In genomic region chr6:90737376-90737775, GRCm38 (mm10) we compare ENCODE assay signal across 8 mouse cellular contexts.
A peak's percentile ranks its signal among the peaks of the same experiment; 100 is the strongest.
DNase-seq lines count a peak whose midpoint lies in the region; ATAC-seq lines count a peak whose summit lies in the region.

No protein-coding gene starts in this region.

- peak overlapping the region; percentile 59 to 86 for H3K4me3 ChIP-seq in heart, embryonic 14.5 days (ENCODE audit: control insufficient read depth in 1 of 2, insufficient read depth in 1 of 2, low read depth in 1 of 2, low read length in 2 of 2)
- peak overlapping the region; percentile 75 for H3K4me3 ChIP-seq in liver, embryonic 12.5 days

- DNase-seq in c-Kit-negative CD71-positive TER-119-positive erythroid progenitor cells, embryonic 14.5 days (ENCODE audit: low read depth, low spot score) = peak; percentile 64
- DNase-seq in fibroblast of lung, adult 2 months (ENCODE audit: low read depth) = peak; percentile 73
- DNase-seq in kidney, postnatal 10 days = peak; percentile 96
- peak; percentile 92 for DNase-seq in naive thymus-derived CD4-positive, alpha-beta T cell, adult 2 months (ENCODE audit: low read depth)
- peak; percentile 91 for DNase-seq in splenic B cell, adult 2 months (ENCODE audit: low read depth, low spot score)

- H3K9me3 ChIP-seq in heart, embryonic 14.5 days (ENCODE audit: control insufficient read depth, low read length) = no peaks in the 10 kb centered on the region
- H3K9me3 ChIP-seq in liver, embryonic 12.5 days (replicated peaks) = no peaks in the 10 kb centered on the region

- peak; percentile 60 for ATAC-seq in CD4-positive, CD25-positive, alpha-beta regulatory T cell, adult 4 months
- ATAC-seq in heart, embryonic 14.5 days (ENCODE audit: insufficient number of reproducible peaks, insufficient read depth, low FRiP score, low read depth) = peak; percentile 55; the same call in 1 of the 2 replicates
- ATAC-seq in liver, embryonic 12.5 days = peak; percentile 62

- no peaks in the 10 kb centered on the region for H3K27me3 ChIP-seq in heart, embryonic 14.5 days (ENCODE audit: control insufficient read depth, insufficient read depth, low read length)
- peaks cover 52% of the 10 kb centered on the region for H3K27me3 ChIP-seq in liver, embryonic 12.5 days (replicated peaks)
- no peaks in the 10 kb centered on the region for H3K27me3 ChIP-seq in splenic B cell, adult 2 months (ENCODE audit: control insufficient read depth, insufficient read depth, low read length, poor library complexity, severe bottlenecking)

- 0 out of 2 replicates have a peak, but pooled peaks cover 3% of the 10 kb centered on the region for H3K36me3 ChIP-seq in heart, embryonic 14.5 days (ENCODE audit: control insufficient read depth, insufficient read depth, low read length)
- H3K36me3 ChIP-seq in liver, embryonic 12.5 days = no peaks in the 10 kb centered on the region
- peaks cover 4% of the 10 kb centered on the region for H3K36me3 ChIP-seq in splenic B cell, adult 2 months (ENCODE audit: control insufficient read depth, insufficient read depth, low read length, poor library complexity, severe bottlenecking)

- 1% methylated on average over 12 of the region's 12 CpGs for WGBS in heart, embryonic 14.5 days
- 1% methylated on average over 12 of the region's 12 CpGs for WGBS in liver, embryonic 12.5 days (ENCODE audit: insufficient replicate concordance)

- H3K9ac ChIP-seq in heart, embryonic 14.5 days (ENCODE audit: low read length) = peak overlapping the region; percentile 88
- H3K9ac ChIP-seq in liver, embryonic 12.5 days = no peak overlapping the region; the same call in 1 of the 2 replicates

- peaks cover 12 to 26% of the 10 kb centered on the region in 2 experiments for H3K4me1 ChIP-seq in heart, embryonic 14.5 days (ENCODE audit: control insufficient read depth in 2 of 2, insufficient read depth in 2 of 2, low read length in 2 of 2)
- peaks cover 39% of the 10 kb centered on the region for H3K4me1 ChIP-seq in liver, embryonic 12.5 days

- H3K27ac ChIP-seq in heart, embryonic 14.5 days (replicated peaks in 1 of 2; ENCODE audit: control insufficient read depth in 1 of 2, insufficient read depth in 1 of 2, low read depth in 2 of 2, low read length in 2 of 2) = peak overlapping the region; percentile 70 to 87; a peak in 3 of 4 replicates
- H3K27ac ChIP-seq in liver, embryonic 12.5 days = no peak overlapping the region

- peak overlapping the region; percentile 98 for H3K4me2 ChIP-seq in heart, embryonic 14.5 days (ENCODE audit: low read length)
- peak overlapping the region; percentile 98 for H3K4me2 ChIP-seq in liver, embryonic 12.5 days
